ENCODE assay signal across 17 mouse cellular contexts in genomic region chr19:3706258-3706657, GRCm38 (mm10). TPM values are rescaled to one million over a fixed set of nuclear protein-coding genes. Genes with fewer than 3 reads are reported as not detected.
DNase-seq lines count a peak whose midpoint lies in the region; ATAC-seq and TF ChIP-seq lines count a peak whose summit lies in the region.
"Had no signal": no experiment of that assay in that cellular context is flagged by ENCODE, and none has a peak within 500 bp of the region (broad histone marks: within the 10 kb centered on the region; RNA-seq: fewer than 3 reads in every experiment).

No protein-coding gene starts in this region.

- no peak overlapping the region for H3K27ac ChIP-seq in layer of hippocampus, adult 2 months
- H3K27ac ChIP-seq: embryonic facial prominence, embryonic 15.5 days; limb, embryonic 10.5 days; stomach, embryonic 15.5 days had no signal

- peak; percentile 69 for TF ChIP-seq CTCF in layer of hippocampus, adult 2 months (conservative IDR thresholded peaks at IDR 0.05)

- H3K4me3 ChIP-seq in layer of hippocampus, adult 2 months: no peak overlapping the region
- H3K4me3 ChIP-seq: embryonic facial prominence, embryonic 15.5 days; limb, embryonic 10.5 days; stomach, embryonic 15.5 days had no signal

- no peak for ATAC-seq in CD4-positive, CD25-positive, alpha-beta regulatory T cell, adult 4 months
- ATAC-seq: forebrain, postnatal 0 days; hindbrain, postnatal 0 days; midbrain, embryonic 16.5 days had no signal

- DNase-seq in CD4-positive, CD25-positive, alpha-beta regulatory T cell, adult 2 months (ENCODE audit: low read depth, low spot score): peak; percentile 64
- no peak for DNase-seq in layer of hippocampus, adult 2 months (ENCODE audit: low spot score in 2 of 2)
- no peak for DNase-seq in layer of hippocampus, adult 11-12 months (ENCODE audit: low spot score)
- DNase-seq in thymus, postnatal 14 days: peak; percentile 44
- no peak for DNase-seq in thymus, adult 18-20 months
- DNase-seq in right cerebral cortex, postnatal 36 days (ENCODE audit: low spot score in 2 of 2): no peak
- DNase-seq in layer of hippocampus, postnatal 25 days (ENCODE audit: extremely low spot score in 1 of 2, low spot score in 1 of 2): no peak
- DNase-seq: cerebellum, adult 8-10 months; forebrain, postnatal 0 days; kidney, postnatal 4 days; right cerebral cortex, postnatal 4 days had no signal

RNA-seq across cellular contexts. Expression of gene 1810055G02Rik, which starts 1.8 kb away (rescaled TPM):
- polyA plus RNA-seq in CD4-positive, CD25-positive, alpha-beta regulatory T cell, adult 4 months (2017; shearing (Covaris generic)): 1 to 10 TPM; 6.7 to 8.0 TPM
- total RNA-seq in layer of hippocampus, adult 2 months (2021): 10 to 100 TPM; 23.3 to 27.2 TPM
- total RNA-seq in layer of hippocampus, postnatal 25 days (2021): 10 to 100 TPM; 28.3 to 28.6 TPM

RNA-seq across cellular contexts. Expression of gene Lrp5, which starts 19.9 kb away (rescaled TPM):
- polyA plus RNA-seq in CD4-positive, CD25-positive, alpha-beta regulatory T cell, adult 4 months (2017; shearing (Covaris generic)): under 1 TPM in 1 of 2 experiments, not detected in 1; 0.08 TPM
- total RNA-seq in layer of hippocampus, adult 2 months (2021): 10 to 100 TPM in 1 of 2 experiments, 1 to 10 TPM in 1; 9.4 to 10.0 TPM
- 10 to 100 TPM; 10.3 to 10.9 TPM for total RNA-seq in layer of hippocampus, postnatal 25 days (2021)

Comparison
In these comparisons a context has a peak if more than half of its experiments do, and no peak if none do; other contexts are left out.
1. DNase-seq: peak in CD4-positive, CD25-positive, alpha-beta regulatory T cell, adult 2 months (single experiment) and thymus, postnatal 14 days (single experiment); none in layer of hippocampus, adult 2 months (0 of 2), layer of hippocampus, adult 11-12 months (single experiment), thymus, adult 18-20 months (0 of 2), right cerebral cortex, postnatal 36 days (0 of 2) and layer of hippocampus, postnatal 25 days (0 of 2).